Mouse (Mus musculus) urinary bladder, adult 18-20 months (tissue): Measurements from ENCODE around the gene Tgds.
"Not testable (repeated sequence)": the region's sequence is repeated elsewhere in the genome, so short reads cannot be mapped to it uniquely, and the experiment has no call there.

ENCODE experiments used
- DNase-seq, 2 experiments: peaks; one replicate each; pipeline ENCODE4 v3.0.0; 2022; ENCODE audit warnings: low spot score in 2 of 2, mixed read lengths in 2 of 2

Gene Tgds

GRCm38 (mm10) chr14:118132642-118132977 is at the start of gene Tgds:
Gene Tgds (minus strand): TSS chr14:118132755.
- peak; percentile 96 to 97 for DNase-seq

GRCm38 (mm10) chr14:118180711-118181177 is 48.2 kb upstream of the Tgds start:
- DNase-seq: peak in 1 of 2 experiments; percentile 16

- DNase-seq: peak; percentile 61 to 70
Observed at GRCm38 (mm10) chr14:118180117-118180557, 47.6 kb upstream of the Tgds start.

- no peak for DNase-seq
Observed at GRCm38 (mm10) chr14:118179701-118180100, 47.1 kb upstream of the Tgds start.

- no peak for DNase-seq
Observed at GRCm38 (mm10) chr14:118179251-118179650, 46.7 kb upstream of the Tgds start.

GRCm38 (mm10) chr14:118175694-118176085 is 43.1 kb upstream of the Tgds start:
- no peak for DNase-seq

GRCm38 (mm10) chr14:118175071-118175693 is 42.6 kb upstream of the Tgds start:
- DNase-seq: no peak

- no peak for DNase-seq
Observed at GRCm38 (mm10) chr14:118173590-118174203, 41.1 kb upstream of the Tgds start.

- no peak for DNase-seq
Observed at GRCm38 (mm10) chr14:118168776-118169175, 36.2 kb upstream of the Tgds start.

- no peak for DNase-seq
Observed at GRCm38 (mm10) chr14:118162640-118163039, 30.1 kb upstream of the Tgds start.

GRCm38 (mm10) chr14:118161751-118162150 is 29.2 kb upstream of the Tgds start:
- DNase-seq: no peak

- peak in 1 of 2 experiments; percentile 29 for DNase-seq
Observed at GRCm38 (mm10) chr14:118157146-118157545, 24.6 kb upstream of the Tgds start.

GRCm38 (mm10) chr14:118156740-118157139 is 24.2 kb upstream of the Tgds start:
- no peak for DNase-seq

- DNase-seq: not testable (repeated sequence)
Observed at GRCm38 (mm10) chr14:118156056-118156455, 23.5 kb upstream of the Tgds start.

GRCm38 (mm10) chr14:118152294-118152651 is 19.7 kb upstream of the Tgds start:
- no peak for DNase-seq

- no peak for DNase-seq
Observed at GRCm38 (mm10) chr14:118151651-118152293, 19.2 kb upstream of the Tgds start.

- DNase-seq: no peak
Observed at GRCm38 (mm10) chr14:118150656-118151551, 18.3 kb upstream of the Tgds start.

GRCm38 (mm10) chr14:118148554-118148953 is 16.0 kb upstream of the Tgds start:
- no peak for DNase-seq

GRCm38 (mm10) chr14:118148046-118148445 is 15.5 kb upstream of the Tgds start:
- no peak for DNase-seq

GRCm38 (mm10) chr14:118142283-118142682 is 9.7 kb upstream of the Tgds start:
- DNase-seq: no peak

GRCm38 (mm10) chr14:118137487-118137886 is 4.9 kb upstream of the Tgds start:
- no peak for DNase-seq
